Mouse (Mus musculus): ENCODE measurements around the gene Brat1. TPM values are rescaled to one million over a fixed set of nuclear protein-coding genes. Genes with fewer than 3 reads are reported as not detected.
"Not testable (repeated sequence)": the region's sequence is repeated elsewhere in the genome, so short reads cannot be mapped to it uniquely, and the experiment has no call there.

The Brat1 gene
- total RNA-seq (2021): 1 to 10 TPM; 7.2 to 8.4 TPM

DNA sequence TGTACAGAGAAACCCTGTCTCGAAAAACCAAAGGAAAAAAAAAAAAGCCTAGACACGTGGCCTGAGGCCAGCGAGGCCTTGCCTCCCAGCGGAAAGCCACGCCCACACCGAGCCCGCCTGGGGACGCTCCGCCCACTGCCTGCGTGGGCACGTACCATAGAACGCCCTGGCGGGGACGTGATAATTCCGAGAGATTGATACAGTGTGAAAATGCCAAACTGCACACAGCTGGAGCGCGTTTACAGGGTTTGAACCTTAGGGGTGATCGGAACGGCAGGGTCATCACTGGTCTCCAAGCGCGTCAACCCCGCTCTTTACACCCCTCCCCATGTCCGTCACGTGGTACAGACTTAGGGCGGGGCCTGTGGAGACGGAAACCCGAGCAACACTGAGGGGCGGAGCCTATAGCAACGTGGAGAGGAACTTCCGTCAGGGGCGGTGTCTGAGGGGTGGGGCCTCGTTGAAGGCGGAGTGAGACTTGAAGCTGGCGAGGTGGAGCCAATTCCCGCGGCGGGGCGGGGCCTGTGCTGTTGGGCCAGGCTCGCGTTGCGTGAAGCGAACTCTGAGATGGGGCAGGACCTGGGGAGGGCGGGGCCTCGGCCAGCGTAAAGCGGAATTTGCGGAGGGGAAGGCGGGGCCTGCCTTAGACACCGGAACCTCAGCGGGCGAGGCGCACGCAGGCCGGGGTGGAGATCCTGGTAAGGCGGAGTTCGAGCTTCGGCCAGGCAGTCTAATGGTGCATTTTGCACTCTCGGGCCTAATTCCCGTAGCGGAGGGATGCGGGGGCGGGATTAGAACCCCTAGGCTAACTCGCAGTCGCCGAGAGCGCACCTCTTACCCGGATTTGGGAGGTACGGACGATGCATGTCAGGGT, at the start of gene Brat1:
Gene Brat1 (plus strand): TSS at position 634 of the 874 bp plus-strand sequence.
- DNase-seq (ENCODE audit: low spot score): peak; percentile 100
- intact Hi-C loops (cut with DNase I): loop anchor here (5.0 kb wide), 1 partner anchor 43 kb away; no protein-coding TSS in a partner anchor

DNA sequence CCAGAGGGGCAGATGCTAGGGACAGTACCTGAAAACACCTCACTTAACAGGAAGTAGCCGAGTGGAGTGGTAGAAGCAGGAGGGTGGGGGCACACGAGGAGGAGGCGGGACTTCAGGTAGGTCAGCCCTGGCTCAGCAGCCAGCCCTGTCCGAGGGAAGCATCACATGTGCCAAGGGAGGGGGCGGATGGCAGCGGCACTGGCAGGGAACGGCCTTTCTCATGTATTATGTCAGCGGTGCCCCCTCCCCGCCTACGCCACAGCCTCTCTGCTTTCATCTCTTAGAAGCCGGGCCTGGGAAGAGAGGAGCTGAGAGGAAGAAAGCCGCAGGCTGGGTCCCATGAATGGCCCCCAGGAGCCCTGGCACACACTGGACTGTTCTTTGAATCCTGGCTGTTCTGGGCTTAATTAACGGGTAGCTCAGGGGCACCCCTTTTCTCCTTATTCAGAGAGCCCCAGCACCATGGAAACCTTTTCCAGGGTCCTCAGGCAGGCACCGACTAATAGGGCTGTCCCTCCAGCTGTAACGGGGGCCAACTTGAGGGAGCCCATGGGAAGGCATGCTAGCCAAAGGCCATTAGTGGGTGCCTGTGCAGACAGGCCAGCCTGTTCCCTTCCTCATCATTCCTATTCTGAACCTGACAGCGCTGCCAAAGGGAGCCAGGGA, 45.1 kb upstream of the Brat1 start:
- no peak for DNase-seq (ENCODE audit: low spot score)
- intact Hi-C loops (cut with DNase I): no loop called here

DNA sequence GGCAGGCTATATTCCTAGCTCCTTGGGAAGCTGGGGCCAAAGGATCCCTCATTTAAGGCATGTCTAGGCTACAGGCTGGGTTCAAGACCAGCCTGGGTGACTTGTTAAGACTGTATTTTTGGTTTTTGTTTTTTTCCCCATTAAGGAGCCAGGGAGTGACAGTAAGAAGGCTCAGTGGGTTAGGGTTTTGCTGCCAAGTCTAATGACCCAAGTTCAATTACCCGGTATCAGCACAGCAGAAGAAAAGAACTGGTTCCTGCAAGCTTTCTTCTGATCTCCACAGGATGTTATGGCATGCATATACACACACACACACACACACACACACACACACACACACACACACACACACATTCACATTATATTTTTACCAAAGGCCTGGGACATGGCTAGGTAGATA, 44.4 kb upstream of the Brat1 start:
- intact Hi-C loops (cut with DNase I): no loop called here
- no peak for DNase-seq (ENCODE audit: low spot score)

DNA sequence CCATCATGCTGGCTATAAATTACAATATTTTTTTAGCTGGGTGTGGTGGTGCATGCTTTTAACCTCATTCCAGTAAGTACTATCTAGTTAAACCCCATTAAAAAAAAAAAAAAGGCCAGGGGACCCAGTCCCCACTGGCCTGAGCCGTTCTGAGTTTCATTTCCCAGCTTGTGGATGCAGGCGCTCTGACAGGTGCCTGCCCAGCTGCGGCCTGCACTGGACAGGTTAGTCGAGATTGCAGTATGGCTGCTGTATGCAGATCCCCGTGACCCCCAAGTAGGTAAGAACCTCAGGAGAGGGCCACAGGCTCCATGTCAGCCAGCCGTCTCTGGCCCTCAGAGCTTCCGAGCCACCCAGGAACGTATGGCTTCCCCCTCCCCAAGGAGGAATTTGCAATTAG, 43.4 kb upstream of the Brat1 start:
- intact Hi-C loops (cut with DNase I): no loop called here

DNA sequence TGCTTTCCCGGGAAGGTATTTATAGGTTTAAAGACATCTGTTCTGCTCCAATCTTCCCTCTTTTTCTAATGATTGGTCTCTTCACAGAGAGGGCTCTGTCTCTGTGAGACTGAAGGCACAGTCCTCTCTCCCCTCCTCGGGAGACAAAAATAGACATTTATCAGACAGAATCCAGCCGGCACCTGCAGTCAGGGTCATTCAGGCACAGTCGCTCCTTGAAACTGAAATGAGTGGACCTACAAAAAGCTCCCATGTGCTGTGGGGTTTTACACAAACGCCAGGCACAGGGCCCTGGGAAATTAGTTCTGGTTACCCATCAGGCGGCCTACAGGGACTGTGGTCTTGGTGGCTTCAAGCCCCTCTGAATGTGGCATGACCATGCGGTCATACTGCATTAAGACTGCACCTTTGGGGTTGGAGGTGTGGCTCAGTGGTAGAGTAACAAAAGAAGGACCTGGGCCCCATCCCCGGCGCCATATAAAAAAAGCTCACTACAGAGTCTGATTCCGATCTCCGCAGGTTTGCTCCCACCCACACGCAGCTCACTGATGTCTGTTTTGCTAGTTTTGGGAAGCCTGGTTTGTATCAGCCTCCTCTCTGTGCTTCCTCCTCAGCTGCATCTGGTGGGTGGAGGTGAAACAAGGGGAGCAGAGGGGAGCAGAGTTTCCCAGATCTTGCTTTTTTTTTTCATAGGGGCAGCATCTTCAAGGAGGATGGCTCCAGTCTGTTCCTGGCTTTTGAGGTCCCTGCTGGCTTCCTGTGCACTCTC, 42.8 kb upstream of the Brat1 start:
- no peak for DNase-seq (ENCODE audit: low spot score)
- intact Hi-C loops (cut with DNase I): no loop called here

More for the DNA sequence above, 43.4 kb upstream of the Brat1 start:
- DNase-seq (ENCODE audit: low spot score): no peak

DNA sequence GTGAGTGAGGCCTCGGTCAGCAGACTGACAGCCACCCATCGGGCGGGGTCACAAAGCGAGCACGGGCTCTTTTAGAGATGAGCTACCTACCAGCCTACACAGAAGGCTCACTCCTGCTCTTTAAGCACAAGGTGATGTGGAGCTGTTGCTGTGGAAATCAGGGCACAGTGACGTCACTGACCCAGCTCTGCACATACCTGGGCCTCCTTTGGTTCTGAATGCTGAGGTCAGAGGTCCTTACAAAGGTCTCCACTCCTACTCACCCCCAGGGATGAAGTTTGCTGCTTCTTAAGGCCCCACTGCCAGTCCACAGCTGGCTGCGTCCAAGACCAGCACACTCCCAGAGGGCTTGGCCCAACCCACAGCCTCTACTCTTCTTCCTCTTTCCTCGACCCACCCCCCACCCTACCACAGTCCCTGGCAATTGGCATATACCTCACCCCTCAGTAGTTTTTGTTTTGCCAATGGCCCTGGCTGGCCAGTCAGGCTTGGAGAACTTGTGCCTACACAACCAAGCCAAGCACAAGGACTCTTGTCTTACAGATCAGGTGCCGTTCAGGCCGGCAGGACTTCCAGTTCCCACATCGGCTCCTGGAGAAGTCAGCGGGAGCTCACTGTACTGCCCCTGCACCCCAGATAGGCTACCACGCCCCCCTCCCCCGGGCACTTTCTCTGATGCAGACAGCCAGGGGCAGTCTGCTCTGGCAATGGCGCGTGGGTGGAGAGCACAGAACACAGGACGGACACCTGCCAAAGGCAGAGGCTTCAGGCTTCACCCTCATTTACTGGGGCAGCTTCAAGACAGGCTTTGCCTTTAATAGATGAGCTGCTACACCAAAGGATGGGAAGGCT, 41.8 kb upstream of the Brat1 start:
- intact Hi-C loops (cut with DNase I): no loop called here
- DNase-seq (ENCODE audit: low spot score): no peak

DNA sequence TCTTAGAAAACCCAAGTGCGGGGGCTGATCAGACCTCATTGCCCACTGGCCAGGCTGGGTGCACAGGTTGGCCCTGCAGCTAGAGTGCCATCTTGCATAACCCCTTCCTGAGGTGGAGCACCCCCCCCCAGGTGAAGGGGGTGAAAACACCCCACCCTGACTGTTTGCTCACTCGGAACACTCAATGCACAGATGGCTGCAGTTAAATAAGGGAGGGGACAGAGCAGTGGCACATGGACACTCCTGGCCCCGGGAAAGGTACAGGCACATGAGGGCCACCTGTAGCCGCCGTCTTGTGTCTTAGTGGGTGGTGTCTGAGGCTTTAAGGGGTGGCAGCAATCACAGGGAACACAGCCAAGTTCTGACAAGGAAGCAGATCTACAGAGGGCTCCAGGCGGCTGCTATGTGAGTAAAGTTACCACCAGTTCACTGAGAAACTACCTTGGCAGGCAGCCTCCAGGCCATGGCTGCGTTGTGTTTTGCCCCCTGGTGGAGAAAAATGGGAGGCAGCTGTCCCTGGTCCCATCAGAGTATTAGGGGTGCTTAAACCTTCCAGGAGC, 41.1 kb upstream of the Brat1 start:
- peak; percentile 30 for DNase-seq (ENCODE audit: low spot score)
- intact Hi-C loops (cut with DNase I): loop anchor here (2.0 kb wide), 2 partner anchors 35 to 123 kb away; no protein-coding TSS in a partner anchor

DNA sequence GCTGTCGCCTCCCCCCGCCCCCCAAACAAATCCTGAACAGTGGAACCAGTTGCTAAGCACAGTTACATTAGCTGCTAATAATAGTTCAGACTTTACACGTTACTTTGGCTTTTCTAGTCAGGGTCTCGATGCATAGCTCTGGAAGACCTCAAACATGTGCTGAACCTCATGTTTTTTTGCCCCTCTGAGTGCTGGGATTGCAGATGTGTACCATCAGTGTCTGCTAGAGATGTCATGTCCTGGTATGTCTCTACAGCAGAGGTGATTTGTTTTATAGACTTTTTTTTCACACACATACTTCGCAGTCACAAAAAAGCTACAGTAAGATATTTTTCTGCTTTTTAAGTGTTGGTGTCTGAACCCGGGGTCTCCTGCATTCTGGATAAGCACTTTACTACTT, 32.7 kb upstream of the Brat1 start:
- intact Hi-C loops (cut with DNase I): no loop called here
- no peak for DNase-seq (ENCODE audit: low spot score)

DNA sequence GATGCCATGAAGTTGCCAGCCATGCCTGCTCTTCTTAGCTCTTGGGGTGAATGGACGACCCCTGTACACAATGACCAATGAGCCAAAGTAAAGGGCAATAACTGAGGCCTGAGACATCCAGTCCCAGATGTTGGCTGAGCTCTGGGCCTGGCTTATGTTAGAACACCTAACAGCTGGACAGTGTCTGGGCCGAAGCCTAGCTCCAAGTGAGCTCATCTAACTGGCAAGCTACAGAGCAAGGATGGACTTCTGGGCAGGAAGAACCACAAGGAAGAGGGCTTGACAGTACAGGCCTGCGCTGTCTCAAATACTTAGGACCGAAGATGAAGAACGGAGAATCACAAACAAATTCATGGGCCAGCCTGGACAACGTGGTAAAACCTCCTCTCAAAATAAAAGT, 32.2 kb upstream of the Brat1 start:
- DNase-seq (ENCODE audit: low spot score): peak; percentile 35
- intact Hi-C loops (cut with DNase I): not testable (repeated sequence)

DNA sequence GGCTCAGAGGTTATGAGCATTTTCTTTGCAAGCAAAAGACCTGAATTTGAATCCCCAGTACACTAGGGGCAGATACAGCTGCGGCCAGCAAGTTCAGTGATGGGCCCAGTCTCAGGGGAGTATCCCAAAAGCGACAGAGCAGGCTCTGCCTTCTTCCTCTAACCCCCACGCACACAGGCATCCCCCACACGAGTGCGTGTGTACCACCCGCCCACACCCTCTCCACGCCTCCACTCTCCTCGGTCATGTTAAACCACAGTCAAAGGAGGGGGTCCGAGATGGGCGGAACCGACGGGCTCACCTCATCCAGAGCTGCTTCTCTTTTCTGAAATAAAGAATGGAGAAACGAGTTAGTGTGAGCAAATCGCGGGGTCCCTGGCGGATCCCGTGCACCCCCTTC, 30.8 kb upstream of the Brat1 start:
- DNase-seq (ENCODE audit: low spot score): no peak
- intact Hi-C loops (cut with DNase I): no loop called here

DNA sequence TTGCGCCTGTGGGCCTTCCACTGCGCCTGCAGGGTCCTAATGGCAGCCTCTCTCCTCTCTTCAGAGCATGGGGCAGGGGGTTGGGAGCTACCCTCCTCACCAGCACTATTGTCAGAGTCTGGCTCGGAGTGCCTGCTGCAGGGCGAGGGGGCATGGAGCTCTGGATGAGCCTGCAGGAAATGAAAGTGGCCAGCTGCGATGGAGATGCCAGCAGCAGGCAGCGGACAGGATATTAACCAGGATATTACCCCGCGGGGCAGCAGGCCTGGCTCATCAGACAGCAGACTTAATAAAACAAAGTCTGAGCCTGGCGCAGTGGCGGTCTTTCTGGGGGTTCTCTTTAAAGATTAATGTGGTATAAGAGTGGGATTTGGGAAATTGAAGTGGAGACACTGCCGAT, 29.7 kb upstream of the Brat1 start:
- DNase-seq (ENCODE audit: low spot score): no peak
- intact Hi-C loops (cut with DNase I): no loop called here

DNA sequence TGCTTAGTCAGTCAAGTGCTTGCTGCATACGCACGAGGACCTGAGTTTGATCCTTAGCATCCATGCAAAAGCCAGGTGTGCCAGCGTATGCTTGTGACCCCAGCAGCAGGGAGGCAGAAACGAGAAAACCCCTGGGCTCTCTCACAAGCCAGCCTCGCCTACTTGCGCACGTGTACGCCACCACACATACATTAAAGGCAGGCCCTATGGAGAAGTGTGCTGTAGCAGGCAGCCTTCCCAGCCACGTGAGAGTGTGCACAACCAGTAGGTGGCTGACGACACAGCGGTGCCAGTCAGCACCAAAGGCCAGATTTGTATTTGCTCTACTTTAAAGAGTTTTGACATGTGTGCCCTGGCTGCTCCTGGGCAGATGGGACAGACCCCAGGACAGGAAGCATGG, 29.2 kb upstream of the Brat1 start:
- intact Hi-C loops (cut with DNase I): no loop called here
- DNase-seq (ENCODE audit: low spot score): no peak

DNA sequence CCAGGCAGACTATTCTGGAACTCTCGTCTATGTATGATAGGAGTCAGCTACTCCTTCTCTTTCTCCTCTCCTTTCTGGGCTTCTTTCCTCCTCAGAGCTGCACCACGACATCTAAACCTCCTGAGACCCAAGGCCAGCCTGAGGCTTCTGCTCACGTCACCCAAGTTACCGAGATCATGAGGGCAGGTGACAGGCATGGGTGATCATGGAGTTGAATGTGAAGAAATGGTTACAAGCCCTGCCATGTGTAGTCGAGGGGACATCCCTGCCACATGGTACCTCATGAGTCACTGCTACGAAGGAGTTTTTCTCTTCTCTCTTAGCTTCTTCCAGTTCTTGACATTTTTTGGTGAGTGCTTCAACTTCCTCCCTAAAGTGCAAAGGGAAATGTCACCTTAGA, 27.7 kb upstream of the Brat1 start:
- intact Hi-C loops (cut with DNase I): no loop called here
- no peak for DNase-seq (ENCODE audit: low spot score)

DNA sequence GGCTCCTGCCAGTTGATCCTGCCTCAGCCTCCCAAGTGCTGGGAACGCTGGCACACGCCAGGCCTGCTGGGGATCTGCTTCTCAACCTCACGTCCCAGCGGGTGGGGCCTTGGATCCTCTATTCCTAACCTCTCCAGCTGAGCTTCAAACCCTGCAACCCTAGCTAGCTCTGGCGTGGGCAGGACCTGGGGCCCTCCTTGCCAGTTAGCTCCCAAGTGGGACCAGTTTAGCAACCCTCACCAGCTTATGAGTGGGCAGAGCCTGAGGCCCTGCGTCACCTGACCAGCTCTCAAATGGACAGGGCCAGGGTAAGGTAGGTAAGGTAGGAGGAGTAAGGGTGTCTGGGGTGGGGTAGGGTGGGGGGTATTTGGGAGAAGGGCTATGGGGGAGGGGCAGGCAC, 24.8 kb upstream of the Brat1 start:
- intact Hi-C loops (cut with DNase I): no loop called here

DNA sequence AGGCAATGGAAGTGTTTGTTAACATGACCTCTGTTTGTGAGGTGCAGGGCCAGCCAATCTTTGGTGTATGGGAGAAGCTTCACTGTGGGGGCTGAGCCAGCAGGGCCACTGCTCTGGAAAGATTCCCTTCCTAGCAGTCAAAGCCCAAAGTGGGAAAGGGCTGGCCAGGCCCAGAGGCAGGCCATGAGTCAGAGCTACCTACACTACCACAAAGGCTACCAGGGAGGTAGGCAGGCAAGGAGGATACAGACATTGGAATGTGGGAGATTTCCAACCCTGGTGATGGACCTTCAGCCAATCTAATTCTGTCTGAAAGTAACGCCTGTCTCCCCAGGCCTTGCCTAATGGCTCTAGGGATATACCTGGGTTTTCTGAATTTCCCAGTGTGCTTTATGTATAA, 23.9 kb upstream of the Brat1 start:
- no peak for DNase-seq (ENCODE audit: low spot score)
- intact Hi-C loops (cut with DNase I): no loop called here

More for the DNA sequence above, 24.8 kb upstream of the Brat1 start:
- no peak for DNase-seq (ENCODE audit: low spot score)

DNA sequence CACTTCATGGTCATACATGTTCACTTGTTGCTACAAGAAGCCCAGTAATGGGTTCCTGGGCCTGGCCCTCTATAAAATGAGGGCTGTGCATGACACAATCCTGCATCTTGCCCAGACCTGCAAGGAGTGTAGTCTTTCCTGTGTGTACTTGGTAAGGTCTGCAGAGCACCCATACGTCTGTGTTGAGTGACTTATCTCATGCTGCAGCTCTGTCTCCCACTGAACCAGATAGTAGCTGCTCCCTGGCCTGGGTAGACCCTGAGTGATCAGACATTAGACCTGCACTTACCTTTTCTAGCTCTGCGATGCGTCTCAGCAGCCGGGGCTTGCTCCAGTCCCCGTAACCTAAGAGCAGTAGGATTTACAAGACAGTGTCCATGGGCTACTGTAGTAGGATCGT, 22.7 kb upstream of the Brat1 start:
- DNase-seq (ENCODE audit: low spot score): no peak
- intact Hi-C loops (cut with DNase I): no loop called here

DNA sequence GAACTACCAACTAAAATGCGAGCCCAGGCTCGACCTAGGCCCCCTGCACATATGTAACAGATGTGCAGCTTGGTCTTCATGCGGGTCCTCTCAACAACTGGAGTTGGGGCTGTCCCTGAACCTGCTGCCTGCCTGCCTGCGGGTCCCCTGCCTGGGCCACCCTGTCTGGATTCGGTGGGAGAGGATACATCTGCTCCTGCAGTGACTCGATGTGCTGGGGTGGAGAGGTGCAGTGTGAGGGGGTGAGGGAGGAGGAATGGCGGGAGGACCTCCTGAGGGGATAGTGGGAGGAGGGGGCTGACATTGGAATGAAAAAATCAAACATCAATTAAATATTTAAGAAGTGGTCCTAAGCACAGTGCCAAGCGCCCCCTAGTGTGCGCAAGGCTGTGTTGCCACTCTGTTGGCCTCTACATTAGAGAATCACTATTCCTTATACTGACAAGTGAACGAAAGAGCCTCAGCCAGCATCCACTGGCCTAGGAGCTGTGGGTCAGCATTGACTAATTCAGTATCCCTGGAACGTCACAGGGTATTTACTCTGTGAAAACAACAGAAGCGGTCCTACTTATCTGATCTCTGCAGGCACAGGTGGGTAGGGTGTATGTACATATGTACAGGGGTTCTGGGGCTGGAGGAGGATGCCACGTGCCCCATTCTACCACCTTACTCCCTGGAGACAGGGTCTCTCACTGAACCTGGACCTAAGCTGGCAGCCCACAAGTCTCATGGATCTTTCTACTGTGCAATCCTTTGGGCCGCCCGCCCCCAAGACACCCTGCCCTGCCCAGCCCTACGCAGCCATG, 20.3 kb upstream of the Brat1 start:
- DNase-seq (ENCODE audit: low spot score): no peak
- intact Hi-C loops (cut with DNase I): loop anchor here (2.0 kb wide), 1 partner anchor 144 kb away; no protein-coding TSS in a partner anchor

DNA sequence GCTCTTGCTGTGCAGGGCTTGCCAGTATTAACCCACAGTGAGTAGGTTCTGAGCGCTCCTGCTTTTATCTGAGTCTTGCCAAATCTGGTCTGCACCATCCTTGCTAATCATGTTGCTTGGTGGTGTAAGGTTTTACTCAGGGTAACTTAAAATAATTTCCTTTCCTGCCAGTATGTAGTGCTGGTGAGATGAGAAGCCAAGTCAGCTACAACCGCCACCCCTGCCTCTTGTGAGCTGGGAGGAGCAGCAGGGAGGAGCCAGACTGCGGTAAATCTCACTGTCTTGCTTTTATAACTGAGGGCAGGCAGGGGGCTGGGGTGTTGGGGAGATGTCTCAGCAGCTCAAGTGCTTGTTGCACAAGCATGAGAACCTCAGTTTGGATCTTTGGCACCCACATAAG, 16.4 kb upstream of the Brat1 start:
- intact Hi-C loops (cut with DNase I): no loop called here
- no peak for DNase-seq (ENCODE audit: low spot score)

DNA sequence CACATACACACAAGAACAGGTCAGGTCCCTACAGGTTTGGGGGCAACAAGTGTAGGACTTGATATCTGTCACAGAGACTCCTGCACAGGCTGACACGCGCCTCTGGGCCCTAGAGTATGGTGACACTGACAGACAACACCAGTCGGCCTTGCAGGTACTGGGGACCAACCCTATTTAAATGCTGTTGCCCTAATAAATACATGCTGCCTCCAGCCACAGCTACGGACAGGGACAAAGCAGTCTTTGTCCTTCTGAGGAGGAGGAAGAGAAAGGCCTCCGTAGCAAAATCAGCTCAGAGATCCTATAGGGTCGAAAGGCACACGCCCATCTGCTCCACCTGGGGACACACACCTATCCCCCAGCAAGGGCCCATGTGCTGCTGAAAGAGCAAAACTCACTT, 8.8 kb upstream of the Brat1 start:
- no peak for DNase-seq (ENCODE audit: low spot score)
- intact Hi-C loops (cut with DNase I): no loop called here
